Mouse (Mus musculus) megakaryocyte, embryonic 14.5 days (primary cell): Measurements from ENCODE around the gene Elovl5.

Source experiments
- FLI1 ChIP-seq: IDR thresholded peaks from 2 replicates; pipeline ENCODE4 v1.6.1; 2012; ENCODE audit warnings: low read length, inconsistent platforms, mixed read lengths
- GATA1 ChIP-seq: IDR thresholded peaks from 3 replicates; pipeline ENCODE4 v1.6.1; 2012; ENCODE audit warnings: mixed read lengths, low read length, inconsistent platforms, borderline replicate concordance

DNA sequence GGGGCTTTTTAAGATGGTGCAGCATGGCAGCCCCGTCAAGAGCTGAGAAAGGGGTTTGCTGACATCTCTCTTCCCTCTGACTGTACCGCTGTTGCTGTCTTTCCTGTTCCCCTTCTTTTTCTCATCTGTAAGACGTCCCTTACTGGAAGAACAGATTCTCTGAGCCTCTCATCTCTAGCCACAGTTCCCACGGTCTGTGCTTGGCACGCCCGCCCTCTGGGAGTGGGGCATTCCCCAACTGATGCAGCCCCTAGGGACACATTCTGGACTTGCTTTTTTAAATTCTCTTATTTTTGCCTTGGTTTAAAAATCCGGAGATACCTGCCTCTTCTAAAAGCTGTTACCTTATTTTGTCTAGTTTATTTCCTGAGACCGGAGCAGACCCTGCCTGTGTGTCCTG is 73.1 kb downstream of the Elovl5 start:
- TF ChIP-seq GATA1, result no peak
- no peak for TF ChIP-seq FLI1
